Comparison of ENCODE assay signal across 8 mouse cellular contexts in genomic region chr16:18836073-18836467, GRCm38 (mm10). TPM values are rescaled to one million over a fixed set of nuclear protein-coding genes. Genes with fewer than 3 reads are reported as not detected.
A peak's percentile ranks its signal among the peaks of the same experiment; 100 is the strongest.
DNase-seq lines count a peak whose midpoint lies in the region; ATAC-seq and TF ChIP-seq lines count a peak whose summit lies in the region.

No protein-coding gene starts in this region.

- no peak for DNase-seq in heart, adult 9 months (ENCODE audit: low spot score in 2 of 2)
- DNase-seq in adrenal gland, postnatal 10 days: no peak
- no peak for DNase-seq in spleen, postnatal 4 days (ENCODE audit: low spot score in 2 of 2)
- no peak for DNase-seq in right cerebral cortex, postnatal 25 days

- H3K36me3 ChIP-seq in heart, embryonic 11.5 days (ENCODE audit: control insufficient read depth, insufficient read depth, low read length): peaks cover 5% of the 10 kb centered on the region; the same call in 1 of the 2 replicates
- peaks cover 64% of the 10 kb centered on the region for H3K36me3 ChIP-seq in E14TG2a.4 (ENCODE audit: insufficient read depth, low read length)
- peaks cover 20% of the 10 kb centered on the region for H3K36me3 ChIP-seq in forebrain, embryonic 16.5 days (ENCODE audit: control insufficient read depth, insufficient read depth)
- peaks cover 13% of the 10 kb centered on the region for H3K36me3 ChIP-seq in liver, embryonic 16.5 days (ENCODE audit: control insufficient read depth, insufficient read depth)

- no peak overlapping the region for H3K27ac ChIP-seq in heart, embryonic 11.5 days (ENCODE audit: low read depth, low read length)
- no peak overlapping the region for H3K27ac ChIP-seq in forebrain, embryonic 16.5 days (ENCODE audit: low read length)
- no peak overlapping the region for H3K27ac ChIP-seq in liver, embryonic 16.5 days (ENCODE audit: low read length)

- H3K9ac ChIP-seq in heart, embryonic 11.5 days (ENCODE audit: low read depth, low read length): peak overlapping the region; percentile 93; the same call in 1 of the 2 replicates
- no peak overlapping the region; the same call in 1 of the 2 replicates for H3K9ac ChIP-seq in forebrain, embryonic 16.5 days (replicated peaks; ENCODE audit: low read depth, low read length)
- H3K9ac ChIP-seq in liver, embryonic 16.5 days (ENCODE audit: low read depth, low read length): peak overlapping the region; percentile 94

- 24% methylated on average over 3 of the region's 3 CpGs for WGBS in heart, embryonic 11.5 days (ENCODE audit: insufficient replicate concordance)
- WGBS in forebrain, embryonic 16.5 days: 28% methylated on average over 3 of the region's 3 CpGs
- 34% methylated on average over 3 of the region's 3 CpGs for WGBS in liver, embryonic 16.5 days (ENCODE audit: insufficient replicate concordance)

- no peak for TF ChIP-seq CTCF in E14TG2a.4 (conservative IDR thresholded peaks at IDR 0.05; ENCODE audit: low read length)

- no peaks in the 10 kb centered on the region for H3K4me1 ChIP-seq in heart, embryonic 11.5 days (ENCODE audit: control insufficient read depth, insufficient read depth, low read length)
- H3K4me1 ChIP-seq in E14TG2a.4 (replicated peaks; ENCODE audit: low read depth, low read length): peaks cover 29% of the 10 kb centered on the region
- H3K4me1 ChIP-seq in forebrain, embryonic 16.5 days (replicated peaks; ENCODE audit: control insufficient read depth, insufficient read depth, low read length): no peaks in the 10 kb centered on the region
- H3K4me1 ChIP-seq in liver, embryonic 16.5 days (ENCODE audit: control insufficient read depth, low read depth, low read length): peaks cover 8% of the 10 kb centered on the region

- no peak for ATAC-seq in heart, embryonic 11.5 days (replicated peaks; ENCODE audit: insufficient number of reproducible peaks, low FRiP score, low TSS enrichment)
- ATAC-seq in forebrain, embryonic 16.5 days: peak; percentile 36
- no peak for ATAC-seq in liver, embryonic 16.5 days (ENCODE audit: low read depth)

- no peaks in the 10 kb centered on the region for H3K9me3 ChIP-seq in heart, embryonic 11.5 days (replicated peaks; ENCODE audit: control insufficient read depth, low read length)
- H3K9me3 ChIP-seq in E14TG2a.4 (ENCODE audit: low read length): no peaks in the 10 kb centered on the region
- H3K9me3 ChIP-seq in forebrain, embryonic 16.5 days (ENCODE audit: control insufficient read depth, low read length): no peaks in the 10 kb centered on the region
- H3K9me3 ChIP-seq in liver, embryonic 16.5 days (replicated peaks; ENCODE audit: control insufficient read depth, low read length): no peaks in the 10 kb centered on the region

- no peaks in the 10 kb centered on the region for H3K27me3 ChIP-seq in heart, embryonic 11.5 days (ENCODE audit: control insufficient read depth, insufficient read depth, low read length)
- no peaks in the 10 kb centered on the region for H3K27me3 ChIP-seq in E14TG2a.4 (ENCODE audit: insufficient read depth, low read length)
- no peaks in the 10 kb centered on the region for H3K27me3 ChIP-seq in forebrain, embryonic 16.5 days (replicated peaks; ENCODE audit: control insufficient read depth, insufficient read depth, low read length)
- no peaks in the 10 kb centered on the region for H3K27me3 ChIP-seq in liver, embryonic 16.5 days (ENCODE audit: control insufficient read depth, insufficient read depth, low read depth, low read length)

- H3K4me3 ChIP-seq in heart, embryonic 11.5 days (ENCODE audit: low read depth, low read length): peak overlapping the region; percentile 97
- peak overlapping the region; percentile 94 for H3K4me3 ChIP-seq in E14TG2a.4 (replicated peaks; ENCODE audit: low read length)
- peak overlapping the region; percentile 63 for H3K4me3 ChIP-seq in forebrain, embryonic 16.5 days (replicated peaks; ENCODE audit: low read length)
- peak overlapping the region; percentile 77 for H3K4me3 ChIP-seq in liver, embryonic 16.5 days (ENCODE audit: low read depth, low read length)

- peak overlapping the region; percentile 70 for H3K4me2 ChIP-seq in heart, embryonic 11.5 days
- H3K4me2 ChIP-seq in forebrain, embryonic 16.5 days (ENCODE audit: low read length): peak overlapping the region; percentile 53
- peak overlapping the region; percentile 80 for H3K4me2 ChIP-seq in liver, embryonic 16.5 days (ENCODE audit: low read depth, low read length)

RNA-seq across cellular contexts. Expression of gene 2510002D24Rik, which starts 0.3 kb away (rescaled TPM):
- polyA plus RNA-seq in heart, embryonic 11.5 days (2014; fragmentation: Nextera tagmentation; extraction: Ambion mirVana): 32.3 and 35.6 TPM in 2 replicates
- 27.8 and 32.5 TPM in 2 replicates for polyA plus RNA-seq in forebrain, embryonic 16.5 days (2015; fragmentation: Nextera tagmentation; extraction: Ambion mirVana)
- polyA plus RNA-seq in liver, embryonic 16.5 days (2015; fragmentation: Nextera tagmentation; extraction: Ambion mirVana): 16.4 and 18.1 TPM in 2 replicates
- 10 to 100 TPM; 17.9 to 24.1 TPM for total RNA-seq in adrenal gland, postnatal 10 days (2021)

RNA-seq across cellular contexts. Expression of gene Gm28539, which starts 0.3 kb away (rescaled TPM):
- not detected in 2 replicates for polyA plus RNA-seq in heart, embryonic 11.5 days (2014; fragmentation: Nextera tagmentation; extraction: Ambion mirVana)
- not detected in 2 replicates for polyA plus RNA-seq in forebrain, embryonic 16.5 days (2015; fragmentation: Nextera tagmentation; extraction: Ambion mirVana)
- not detected in 2 replicates for polyA plus RNA-seq in liver, embryonic 16.5 days (2015; fragmentation: Nextera tagmentation; extraction: Ambion mirVana)
- under 1 TPM; 0.39 to 0.70 TPM for total RNA-seq in adrenal gland, postnatal 10 days (2021)

RNA-seq across cellular contexts. Expression of gene Cdc45, which starts 24.3 kb away (rescaled TPM):
- polyA plus RNA-seq in heart, embryonic 11.5 days (2014; fragmentation: Nextera tagmentation; extraction: Ambion mirVana): 39.7 and 41.5 TPM in 2 replicates
- polyA plus RNA-seq in forebrain, embryonic 16.5 days (2015; fragmentation: Nextera tagmentation; extraction: Ambion mirVana): 21.1 and 23.7 TPM in 2 replicates
- polyA plus RNA-seq in liver, embryonic 16.5 days (2015; fragmentation: Nextera tagmentation; extraction: Ambion mirVana): 33.6 and 38.5 TPM in 2 replicates
- total RNA-seq in adrenal gland, postnatal 10 days (2021): 10 to 100 TPM; 12.9 to 14.6 TPM

RNA-seq across cellular contexts. Expression of gene Ufd1, which starts 24.5 kb away (rescaled TPM):
- 63.6 and 70.5 TPM in 2 replicates for polyA plus RNA-seq in heart, embryonic 11.5 days (2014; fragmentation: Nextera tagmentation; extraction: Ambion mirVana)
- polyA plus RNA-seq in forebrain, embryonic 16.5 days (2015; fragmentation: Nextera tagmentation; extraction: Ambion mirVana): 115 and 130 TPM in 2 replicates
- 37.0 and 38.2 TPM in 2 replicates for polyA plus RNA-seq in liver, embryonic 16.5 days (2015; fragmentation: Nextera tagmentation; extraction: Ambion mirVana)
- total RNA-seq in adrenal gland, postnatal 10 days (2021): 10 to 100 TPM; 90.3 to 91.3 TPM

RNA-seq across cellular contexts. Expression of gene Mrpl40, which starts 40.6 kb away (rescaled TPM):
- polyA plus RNA-seq in heart, embryonic 11.5 days (2014; fragmentation: Nextera tagmentation; extraction: Ambion mirVana): 93.8 and 105 TPM in 2 replicates
- 60.5 and 71.3 TPM in 2 replicates for polyA plus RNA-seq in forebrain, embryonic 16.5 days (2015; fragmentation: Nextera tagmentation; extraction: Ambion mirVana)
- polyA plus RNA-seq in liver, embryonic 16.5 days (2015; fragmentation: Nextera tagmentation; extraction: Ambion mirVana): 46.4 and 51.8 TPM in 2 replicates
- total RNA-seq in adrenal gland, postnatal 10 days (2021): 10 to 100 TPM; 61.2 to 66.6 TPM
